Comparison of ENCODE assay signal across 8 mouse cellular contexts in the genomic region with DNA sequence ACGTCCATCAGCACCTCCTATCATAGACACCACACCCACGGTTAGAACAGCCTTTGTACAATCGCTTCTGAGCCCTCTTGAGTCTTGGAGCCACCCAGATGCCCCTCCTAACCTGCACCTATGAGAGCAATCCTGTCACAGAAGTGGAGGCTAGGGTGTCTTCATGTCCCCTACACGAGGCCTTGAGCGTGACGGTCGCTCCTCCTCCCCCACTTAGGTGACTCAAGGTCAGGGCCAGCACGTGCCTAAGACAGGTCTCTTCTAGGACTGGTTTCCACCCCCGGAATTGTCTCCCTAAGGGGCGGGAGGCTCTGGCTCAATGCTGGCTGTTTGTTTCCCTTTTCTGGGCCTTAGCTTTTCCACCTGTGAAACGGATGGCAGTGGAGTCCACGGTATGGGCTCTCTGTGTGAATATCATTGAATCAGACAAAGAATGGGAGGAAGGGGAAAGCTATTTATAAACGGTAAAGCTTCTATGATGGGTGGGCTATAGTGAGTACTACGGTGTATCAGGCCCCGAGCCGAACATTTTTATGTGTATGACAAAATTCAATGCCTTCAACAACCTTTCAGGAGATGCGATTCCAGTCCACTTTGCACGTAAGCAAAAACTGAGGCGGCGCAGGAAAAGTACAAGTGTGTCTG. TPM values are rescaled to one million over a fixed set of nuclear protein-coding genes. Genes with fewer than 3 reads are reported as not detected.
DNase-seq lines count a peak whose midpoint lies in the region; ATAC-seq and TF ChIP-seq lines count a peak whose summit lies in the region.

Gene Dedd2, minus strand, starts transcription at position 159 of the 645 bp plus-strand sequence.

- WGBS in thymus, adult 2 months: 2% methylated on average over 20 of the region's 20 CpGs
- 4% methylated on average over 20 of the region's 20 CpGs for WGBS in intestine, embryonic 16.5 days
- 3% methylated on average over 20 of the region's 20 CpGs for WGBS in liver, adult 2 months
- 8% methylated on average over 20 of the region's 20 CpGs for WGBS in neural tube, embryonic 13.5 days

- ATAC-seq in intestine, embryonic 16.5 days: no peak
- 0 out of 2 replicates have a peak, but pooled peaks have one; percentile 4 for ATAC-seq in neural tube, embryonic 13.5 days (ENCODE audit: low read depth)

- DNase-seq in thymus, adult 2 months: peak; percentile 30
- no peak for DNase-seq in thymus, postnatal 10 days (ENCODE audit: low spot score in 2 of 2)
- DNase-seq in adrenal gland, postnatal 25 days: peak; percentile 37
- DNase-seq in heart, adult 11 months: peak; percentile 98
- peak; percentile 61 for DNase-seq in liver, adult 2 months (ENCODE audit: extremely low read depth, low read depth, low spot score)
- no peak for DNase-seq in gastrocnemius, postnatal 14 days

- TF ChIP-seq CTCF in thymus, adult 2 months (IDR thresholded peaks at IDR 0.05; ENCODE audit: borderline replicate concordance, control insufficient read depth, extremely low read depth, insufficient read depth, low read length, poor library complexity): no peak
- no peak for TF ChIP-seq CTCF in liver, adult 2 months (IDR thresholded peaks at IDR 0.05; ENCODE audit: low read depth, low read length)

- no peaks in the 10 kb centered on the region for H3K27me3 ChIP-seq in thymus, adult 2 months (ENCODE audit: control insufficient read depth, insufficient read depth, low read length)
- H3K27me3 ChIP-seq in intestine, embryonic 16.5 days (replicated peaks; ENCODE audit: control insufficient read depth, insufficient read depth, low read length): no peaks in the 10 kb centered on the region
- no peaks in the 10 kb centered on the region for H3K27me3 ChIP-seq in liver, adult 2 months (ENCODE audit: control insufficient read depth, insufficient read depth, low read length)
- H3K27me3 ChIP-seq in neural tube, embryonic 13.5 days: no peaks in the 10 kb centered on the region

- peaks cover 15% of the 10 kb centered on the region for H3K36me3 ChIP-seq in thymus, adult 2 months (ENCODE audit: control insufficient read depth, insufficient read depth, low read length)
- H3K36me3 ChIP-seq in intestine, embryonic 16.5 days (ENCODE audit: control insufficient read depth, insufficient read depth, low read length): peaks cover 10% of the 10 kb centered on the region
- H3K36me3 ChIP-seq in liver, adult 2 months (ENCODE audit: control insufficient read depth, insufficient read depth, low read length): no peaks in the 10 kb centered on the region; the same call in 1 of the 2 replicates
- H3K36me3 ChIP-seq in neural tube, embryonic 13.5 days: peaks cover 29% of the 10 kb centered on the region

- H3K4me1 ChIP-seq in thymus, adult 2 months (replicated peaks; ENCODE audit: control insufficient read depth, insufficient read depth, low read length): peaks cover 29% of the 10 kb centered on the region
- peaks cover 27% of the 10 kb centered on the region for H3K4me1 ChIP-seq in intestine, embryonic 16.5 days (ENCODE audit: control insufficient read depth, insufficient read depth, low read length)
- peaks cover 21% of the 10 kb centered on the region for H3K4me1 ChIP-seq in liver, adult 2 months (ENCODE audit: control insufficient read depth, insufficient read depth, low read length)
- peaks cover 39% of the 10 kb centered on the region for H3K4me1 ChIP-seq in neural tube, embryonic 13.5 days (replicated peaks)

- intact Hi-C loops in gastrocnemius, postnatal 14 days (cut with DNase I; ENCODE audit: low total_unique reads): no loop called here

- H3K27ac ChIP-seq in thymus, adult 2 months (ENCODE audit: control insufficient read depth, insufficient read depth, low read length): peak within 1 kb of the TSS; percentile 68
- H3K27ac ChIP-seq in intestine, embryonic 16.5 days (ENCODE audit: low read length): peak within 1 kb of the TSS; percentile 84
- peak within 1 kb of the TSS; percentile 81 for H3K27ac ChIP-seq in liver, adult 2 months (replicated peaks; ENCODE audit: insufficient read depth, low read depth, low read length)
- peak within 1 kb of the TSS; percentile 91 for H3K27ac ChIP-seq in neural tube, embryonic 13.5 days (replicated peaks)

- no peak for TF ChIP-seq POLR2A in thymus, adult 2 months (IDR thresholded peaks at IDR 0.05; ENCODE audit: control insufficient read depth, extremely low read depth, insufficient read depth, low read length, poor library complexity)
- TF ChIP-seq POLR2A in liver, adult 2 months (IDR thresholded peaks at IDR 0.05; ENCODE audit: extremely low read depth, insufficient read depth, low read length): no peak

- no peaks in the 10 kb centered on the region for H3K9me3 ChIP-seq in intestine, embryonic 16.5 days (ENCODE audit: control insufficient read depth, low read length)
- no peaks in the 10 kb centered on the region for H3K9me3 ChIP-seq in neural tube, embryonic 13.5 days

- peak within 1 kb of the TSS; percentile 82 for H3K9ac ChIP-seq in intestine, embryonic 16.5 days (ENCODE audit: low read depth, low read length)
- peak within 1 kb of the TSS; percentile 84 for H3K9ac ChIP-seq in liver, adult 2 months (ENCODE audit: low read depth, low read length)
- H3K9ac ChIP-seq in neural tube, embryonic 13.5 days: peak within 1 kb of the TSS; percentile 82

- H3K79me2 ChIP-seq in liver, adult 2 months (ENCODE audit: control insufficient read depth, insufficient read depth, low read length): peaks cover 21% of the 10 kb centered on the region; the same call in 1 of the 2 replicates

- peak within 1 kb of the TSS; percentile 87 for H3K4me2 ChIP-seq in intestine, embryonic 16.5 days (ENCODE audit: low read depth, low read length)
- H3K4me2 ChIP-seq in neural tube, embryonic 13.5 days: peak within 1 kb of the TSS; percentile 85

- peak within 1 kb of the TSS; percentile 87 for H3K4me3 ChIP-seq in thymus, adult 2 months (ENCODE audit: control insufficient read depth, insufficient read depth, low read length)
- H3K4me3 ChIP-seq in intestine, embryonic 16.5 days (ENCODE audit: low read length): peak within 1 kb of the TSS; percentile 73
- peak within 1 kb of the TSS; percentile 92 for H3K4me3 ChIP-seq in liver, adult 2 months (ENCODE audit: insufficient read depth, low read depth, low read length)
- peak within 1 kb of the TSS; percentile 77 for H3K4me3 ChIP-seq in neural tube, embryonic 13.5 days

RNA-seq across cellular contexts. Expression of gene Dedd2, which starts in this region (rescaled TPM):
- 93.6 and 102 TPM in 2 replicates for polyA plus RNA-seq in thymus, adult 2 months (2012; rRNA removed)
- total RNA-seq in adrenal gland, postnatal 25 days (2021): 17.5 and 18.0 TPM in 2 replicates
- 11.3 and 11.9 TPM in 2 replicates for polyA plus RNA-seq in intestine, embryonic 16.5 days (2015; fragmentation: Nextera tagmentation; extraction: Ambion mirVana)
- total RNA-seq in liver, adult 2 months (2014; rRNA removed): 20.2 and 24.6 TPM in 2 replicates
- 27.9 and 35.4 TPM in 2 replicates for polyA plus RNA-seq in liver, adult 2 months (2012; rRNA removed)
- polyA plus RNA-seq in neural tube, embryonic 13.5 days (2015; fragmentation: Nextera tagmentation; extraction: Ambion mirVana): 16.6 and 17.7 TPM in 2 replicates
- 1 to 10 TPM; 5.7 to 8.7 TPM for total RNA-seq in gastrocnemius, postnatal 14 days (2021)

Comparison
In these comparisons a context has a peak if more than half of its experiments do, and no peak if none do; other contexts are left out.
1. DNase-seq: peak in thymus, adult 2 months (single experiment), adrenal gland, postnatal 25 days (single experiment), heart, adult 11 months (single experiment) and liver, adult 2 months (single experiment); none in thymus, postnatal 10 days (0 of 2) and gastrocnemius, postnatal 14 days (single experiment).
2. Peak in every context shown above with its lines, with median percentiles within 50 percentile points of each other: H3K27ac ChIP-seq, H3K4me3 ChIP-seq and H3K9ac ChIP-seq.